Mouse (Mus musculus): Measurements from ENCODE around the gene Ndufv3.

- TF ChIP-seq CTCF (IDR thresholded peaks at IDR 0.05; ENCODE audit: low read depth) (no peak), EP300 (IDR thresholded peaks at IDR 0.05; ENCODE audit: low read depth) (no peak)
Observed at GRCm38 (mm10) chr17:31479108-31479844, 40.6 kb upstream of the Ndufv3 start.
